ENCODE assay signal across 8 mouse cellular contexts in genomic region chr8:84969241-84970134, GRCm38 (mm10). TPM values are rescaled to one million over a fixed set of nuclear protein-coding genes. Genes with fewer than 3 reads are reported as not detected.
DNase-seq lines count a peak whose midpoint lies in the region; ATAC-seq lines count a peak whose summit lies in the region.

Gene Gm49661, minus strand, starts transcription at chr8:84969433.
Gene Prdx2, plus strand, starts transcription at chr8:84969587.
Gene Rnaseh2a, minus strand, starts transcription at chr8:84969767.

- WGBS in hindbrain, embryonic 11.5 days, result under 1% methylated on average over 56 of the region's 56 CpGs

- H3K27me3 ChIP-seq in hindbrain, embryonic 11.5 days (ENCODE audit: control insufficient read depth, insufficient read depth, low read length), result no peaks in the 10 kb centered on the region

- ATAC-seq in hindbrain, embryonic 11.5 days (ENCODE audit: low FRiP score), result peak; percentile 67

- peak within 1 kb of the TSS; percentile 89 for H3K4me3 ChIP-seq in hindbrain, embryonic 11.5 days (ENCODE audit: low read depth, low read length)

- H3K36me3 ChIP-seq in hindbrain, embryonic 11.5 days (ENCODE audit: control insufficient read depth, insufficient read depth, low read length), result 0 out of 2 replicates have a peak, but pooled peaks cover 2% of the 10 kb centered on the region

- peak within 1 kb of the TSS; percentile 63 for H3K27ac ChIP-seq in hindbrain, embryonic 11.5 days (ENCODE audit: low read depth, low read length)

- peak within 1 kb of the TSS; percentile 97 for H3K9ac ChIP-seq in hindbrain, embryonic 11.5 days (ENCODE audit: low read depth, low read length)

- H3K4me1 ChIP-seq in hindbrain, embryonic 11.5 days (replicated peaks; ENCODE audit: control insufficient read depth, insufficient read depth, low read length), result peaks cover 15% of the 10 kb centered on the region

- H3K4me2 ChIP-seq in hindbrain, embryonic 11.5 days (replicated peaks; ENCODE audit: low read depth, low read length), result peak within 1 kb of the TSS; percentile 85

- H3K9me3 ChIP-seq in hindbrain, embryonic 11.5 days (ENCODE audit: control insufficient read depth, low read length), result no peaks in the 10 kb centered on the region

- DNase-seq in T-cell, adult 2 months (ENCODE audit: low spot score), result peak; percentile 36
- peak; percentile 78 for DNase-seq in cerebellum, adult 9-10 months
- peak; percentile 51 to 67 for DNase-seq in frontal cortex, postnatal 14 days (ENCODE audit: low spot score in 2 of 2)
- peak; percentile 88 for DNase-seq in hindbrain, embryonic 11.5 days (ENCODE audit: low spot score)
- peak; percentile 69 to 80 for DNase-seq in layer of hippocampus, postnatal 10 days (ENCODE audit: low spot score in 2 of 2)
- DNase-seq in lung, postnatal 10 days, result peak; percentile 80
- DNase-seq in retina, postnatal 1 day, result peak; percentile 90
- peak; percentile 90 for DNase-seq in yolk sac, embryonic 10.5 days (ENCODE audit: low spot score)

RNA-seq across cellular contexts. Expression of gene Gm49661, which starts in this region (rescaled TPM):
- not detected in 2 replicates for polyA plus RNA-seq in hindbrain, embryonic 11.5 days (2014; fragmentation: Nextera tagmentation; extraction: Ambion mirVana)
- total RNA-seq in layer of hippocampus, postnatal 10 days (2021), result not detected

RNA-seq across cellular contexts. Expression of gene Prdx2, which starts in this region (rescaled TPM):
- 1,367 and 1,409 TPM in 2 replicates for polyA plus RNA-seq in hindbrain, embryonic 11.5 days (2014; fragmentation: Nextera tagmentation; extraction: Ambion mirVana)
- 100 to 1,000 TPM; 492 to 505 TPM for total RNA-seq in layer of hippocampus, postnatal 10 days (2021)

RNA-seq across cellular contexts. Expression of gene Rnaseh2a, which starts in this region (rescaled TPM):
- 98.5 and 104 TPM in 2 replicates for polyA plus RNA-seq in hindbrain, embryonic 11.5 days (2014; fragmentation: Nextera tagmentation; extraction: Ambion mirVana)
- total RNA-seq in layer of hippocampus, postnatal 10 days (2021), result 10 to 100 TPM; 36.8 to 44.3 TPM

Comparison
In these comparisons a context has a peak if more than half of its experiments do, and no peak if none do; other contexts are left out.
1. Peak in every context shown above with its lines: DNase-seq, ATAC-seq, H3K4me3 ChIP-seq and H3K27ac ChIP-seq.
2. DNase-seq: peak in every context shown above with its lines; median percentile 90 in retina, postnatal 1 day; 90 in yolk sac, embryonic 10.5 days; 88 in hindbrain, embryonic 11.5 days; 80 in lung, postnatal 10 days; 78 in cerebellum, adult 9-10 months; 74 in layer of hippocampus, postnatal 10 days; 59 in frontal cortex, postnatal 14 days; 36 in T-cell, adult 2 months.